Mouse (Mus musculus) MEL-GATA-1-ER (cell line): Measurements from ENCODE around the gene Tfap2c.

Source experiments
- DNase-seq: peaks from one replicate; pipeline ENCODE4 v3.0.0-alpha.2; 2012; ENCODE audit warnings: low read depth; ENCODE audit errors: extremely low read depth

Gene Tfap2c

GRCm38 (mm10) chr2:172551081-172551720, 1.8 kb downstream of the Tfap2c start:
- DNase-seq = no peak

- no peak for DNase-seq
These were observed 2.5 kb downstream of the Tfap2c start for GRCm38 (mm10) chr2:172551872-172552271.

GRCm38 (mm10) chr2:172552666-172553065, 3.3 kb downstream of the Tfap2c start:
- DNase-seq = no peak

DNA sequence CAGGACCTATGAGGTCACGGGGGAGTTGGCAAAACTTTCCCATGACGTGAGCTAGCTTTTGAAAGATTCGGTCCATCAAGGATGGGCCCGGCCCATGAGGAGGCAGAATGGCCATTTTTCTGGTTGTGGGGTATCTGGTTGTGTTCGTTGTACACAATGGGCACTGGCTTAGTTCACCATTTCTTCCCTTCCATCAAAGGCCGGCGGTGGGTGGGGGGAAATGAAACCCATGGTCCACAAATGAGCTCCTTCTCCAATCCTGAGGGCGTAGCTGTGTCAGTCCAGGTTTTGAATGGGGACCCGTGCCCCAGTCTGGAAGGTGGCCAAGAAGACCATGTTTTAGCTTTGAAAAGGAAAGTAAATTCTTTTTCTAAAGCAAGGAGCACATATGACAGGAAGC, 4.8 kb downstream of the Tfap2c start:
- no peak for DNase-seq

DNA sequence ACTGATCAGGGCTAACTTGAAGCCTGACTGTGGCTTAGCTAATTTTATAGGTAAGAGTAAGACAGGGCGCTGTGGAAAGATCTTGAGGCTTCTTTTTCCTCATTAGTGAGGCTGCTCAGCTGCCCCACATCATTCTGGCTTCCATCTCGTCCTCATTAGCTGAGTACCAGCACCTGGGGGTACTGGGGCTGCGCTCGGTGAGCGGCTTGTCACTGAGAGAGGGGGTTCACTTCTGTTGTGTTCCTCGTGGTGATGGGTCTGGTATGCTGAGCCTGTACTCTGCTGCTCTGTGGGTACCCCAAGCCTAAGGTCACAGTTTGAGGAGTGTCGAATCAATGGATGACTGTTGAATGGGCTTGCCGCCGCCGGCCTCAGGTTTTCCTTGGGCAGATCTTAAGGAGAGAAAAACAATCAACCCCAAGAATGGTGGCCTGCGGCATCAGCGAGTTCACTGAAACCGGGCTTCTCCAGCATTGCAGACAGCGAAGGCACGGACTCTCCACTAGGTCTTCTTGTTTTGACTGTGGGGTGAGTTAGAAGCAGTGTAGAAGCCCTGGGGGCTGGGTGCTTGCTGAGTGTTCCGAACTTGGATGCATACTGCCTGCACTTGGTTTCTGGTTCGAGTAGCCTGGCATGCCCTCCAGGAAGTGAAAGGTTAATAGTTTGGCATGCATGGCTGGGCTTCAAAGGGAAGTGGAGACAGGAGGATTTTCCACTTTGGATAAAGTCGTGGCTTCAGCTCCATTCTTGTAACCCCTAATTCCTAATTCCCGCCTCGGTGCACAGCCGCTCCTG, 9.5 kb downstream of the Tfap2c start:
- no peak for DNase-seq

DNA sequence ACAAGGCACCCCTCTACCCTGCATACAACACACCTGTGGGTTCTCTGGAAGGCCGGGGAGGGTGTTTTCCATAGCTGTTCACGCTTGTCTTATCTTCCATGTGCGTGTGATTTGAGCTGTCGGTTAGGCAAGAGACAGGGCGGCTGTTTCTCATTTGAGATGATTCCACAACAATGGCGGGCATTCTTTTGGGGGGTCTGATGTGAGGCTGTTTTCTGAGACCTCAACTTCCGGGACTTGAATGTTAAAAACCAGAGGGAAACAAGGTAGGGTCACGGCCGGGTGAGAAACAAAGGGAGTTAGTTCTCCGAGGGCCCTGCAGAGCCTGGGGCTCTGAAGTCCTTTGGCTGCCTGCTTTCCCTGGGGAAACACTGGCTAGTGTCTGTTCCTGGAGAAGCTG, 11.6 kb downstream of the Tfap2c start:
- no peak for DNase-seq

GRCm38 (mm10) chr2:172567835-172568234, 18.4 kb downstream of the Tfap2c start:
- no peak for DNase-seq

DNA sequence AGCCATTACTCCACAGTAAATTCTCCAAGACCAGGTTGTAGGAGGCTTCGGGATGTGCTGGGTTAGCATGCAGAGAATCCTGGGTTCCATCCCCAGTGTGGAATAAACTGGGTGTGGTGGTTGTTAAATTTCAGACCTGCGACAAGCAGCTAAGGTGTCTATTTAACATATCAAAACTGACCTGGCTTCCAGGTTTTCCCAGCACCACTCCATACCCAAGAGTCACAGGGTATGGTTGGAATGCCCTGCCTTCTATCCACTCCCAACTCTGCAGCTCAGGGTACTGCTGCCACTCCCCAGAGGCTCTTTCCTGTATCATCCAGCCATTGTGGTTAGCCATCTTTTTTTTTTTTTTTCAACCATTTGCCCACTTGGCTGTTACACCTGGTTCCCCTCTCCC, 19.1 kb downstream of the Tfap2c start:
- no peak for DNase-seq

DNA sequence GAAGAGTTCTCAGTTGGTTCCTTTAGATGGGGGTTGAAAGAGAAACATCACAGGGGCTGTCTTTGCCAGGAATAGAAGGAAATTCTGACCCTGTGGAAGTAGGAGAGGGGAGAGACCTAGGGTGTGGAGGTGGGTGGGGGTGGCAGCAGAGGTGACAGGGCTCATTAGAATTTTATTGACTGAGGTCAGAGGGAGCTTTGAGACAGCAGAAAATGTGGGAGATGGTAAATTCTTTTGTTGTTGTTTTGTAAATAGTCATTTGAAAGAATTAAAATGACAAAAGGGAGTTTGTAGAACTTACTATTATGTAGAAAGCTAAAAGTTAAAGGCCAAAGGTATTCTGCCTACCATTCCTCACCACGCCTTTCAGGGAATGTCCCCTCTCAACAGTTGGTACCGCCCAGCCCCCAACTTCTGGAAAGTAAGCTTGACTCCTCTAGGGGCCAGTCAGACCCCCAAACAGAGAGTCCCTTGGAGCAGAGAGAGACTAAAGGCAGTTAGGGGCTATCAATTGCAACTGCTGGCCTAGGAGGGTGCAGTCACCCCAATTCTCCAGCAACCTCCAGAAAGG, 27.9 kb downstream of the Tfap2c start:
- no peak for DNase-seq

- DNase-seq = no peak
These were observed 29.8 kb downstream of the Tfap2c start for GRCm38 (mm10) chr2:172579221-172579620.

GRCm38 (mm10) chr2:172580536-172581265, 31.3 kb downstream of the Tfap2c start:
- no peak for DNase-seq

DNA sequence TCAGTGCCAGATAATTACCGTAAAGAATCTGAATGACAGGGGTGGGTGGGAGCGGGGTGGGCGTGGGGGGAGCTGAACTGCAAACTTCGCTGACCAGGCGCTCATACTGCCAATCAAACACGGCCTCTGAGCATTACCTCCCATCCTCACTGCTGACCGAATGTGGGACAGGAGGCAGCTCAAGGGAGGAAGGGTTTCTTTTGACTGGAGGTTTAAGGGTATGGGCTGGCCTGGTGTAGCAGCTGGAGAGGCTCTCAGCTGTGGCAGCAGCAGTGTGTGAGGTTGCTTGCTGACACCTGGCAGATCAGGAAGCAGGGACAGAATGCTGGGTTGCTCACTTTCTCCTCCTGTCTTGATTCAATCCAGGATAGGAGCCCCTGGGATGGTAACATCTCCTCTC, 33.9 kb downstream of the Tfap2c start:
- DNase-seq = no peak

- no peak for DNase-seq
These were observed 35.9 kb downstream of the Tfap2c start for GRCm38 (mm10) chr2:172585329-172585728.

DNA sequence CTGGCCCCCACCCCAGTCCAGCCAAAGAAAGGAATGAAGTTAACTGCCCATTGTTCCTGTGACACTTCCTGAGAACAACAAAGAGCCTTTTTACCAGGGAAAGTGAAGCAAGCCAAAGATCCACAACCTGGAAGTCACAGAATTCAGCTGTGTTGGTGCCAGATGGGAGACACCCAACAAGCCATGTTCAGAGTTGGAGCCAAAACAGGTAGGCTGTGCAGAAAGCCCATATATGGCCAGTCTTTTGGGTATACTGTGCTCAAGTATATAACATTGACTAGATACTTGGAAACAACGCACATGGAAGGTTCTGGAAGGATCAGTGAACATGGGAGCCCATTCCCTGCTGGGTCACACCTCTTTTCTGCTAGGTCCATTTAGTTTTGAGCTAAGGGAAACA, 39.7 kb downstream of the Tfap2c start:
- DNase-seq = no peak

GRCm38 (mm10) chr2:172590839-172591238, 41.4 kb downstream of the Tfap2c start:
- no peak for DNase-seq

- DNase-seq = no peak
These were observed 44.9 kb downstream of the Tfap2c start for GRCm38 (mm10) chr2:172594326-172594725.

DNA sequence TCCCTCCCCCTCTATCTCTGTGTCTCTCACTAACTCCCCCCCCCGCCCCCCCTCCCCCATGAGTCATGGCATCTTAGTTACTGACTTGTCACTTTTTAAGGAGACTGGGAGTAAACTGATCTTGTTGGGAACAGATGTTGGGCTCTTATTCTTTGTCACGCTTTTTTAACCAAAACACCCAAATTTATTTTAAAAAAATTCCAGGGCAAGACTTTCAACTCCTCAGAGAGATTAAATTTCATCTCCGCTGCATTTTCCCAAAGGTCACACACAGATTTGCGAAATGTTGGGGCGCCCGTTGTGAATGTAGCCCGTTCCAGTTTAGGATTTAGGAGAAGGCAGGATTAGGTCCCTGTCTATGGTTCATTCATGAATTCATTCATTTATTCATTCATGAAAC, 47.7 kb downstream of the Tfap2c start:
- DNase-seq = no peak

DNA sequence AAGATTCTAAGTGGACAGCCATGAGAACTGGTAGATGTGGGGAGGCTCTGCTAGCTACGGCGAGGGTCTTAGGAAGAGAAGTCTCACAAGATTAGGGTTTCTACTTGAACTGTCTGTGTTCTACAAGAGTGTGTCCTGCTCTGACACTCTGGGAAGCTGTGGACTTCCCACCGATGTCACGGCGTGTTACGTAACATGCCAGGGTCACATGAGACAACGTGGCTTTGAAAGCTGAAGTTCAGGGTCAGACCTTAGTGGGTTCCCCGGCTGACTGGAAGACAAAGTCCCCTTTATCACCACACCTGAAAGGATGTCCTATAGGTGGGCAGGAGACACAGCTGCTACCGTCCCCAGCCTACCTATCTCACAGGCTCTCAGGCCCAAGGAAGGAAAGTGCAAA, 48.5 kb downstream of the Tfap2c start:
- no peak for DNase-seq

DNA sequence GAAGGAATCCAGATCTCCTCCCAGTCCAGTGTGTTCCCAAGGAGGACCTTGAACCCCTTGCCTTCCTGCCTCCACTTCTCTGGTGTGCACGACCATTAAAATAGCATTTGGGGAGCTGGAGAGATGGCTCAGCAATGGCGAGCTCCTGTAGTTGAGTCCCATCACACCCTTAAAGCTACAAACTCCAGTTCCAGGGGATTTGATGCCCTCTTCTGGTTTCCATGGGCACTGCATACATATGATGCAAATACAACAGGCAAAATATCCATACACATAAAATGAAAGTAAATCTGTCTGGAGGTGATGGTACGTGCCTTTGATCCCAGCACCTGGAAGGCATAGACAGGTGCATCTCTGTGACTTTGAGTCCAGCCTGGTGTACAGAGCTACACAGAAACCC, 55.2 kb downstream of the Tfap2c start:
- DNase-seq = no peak

DNA sequence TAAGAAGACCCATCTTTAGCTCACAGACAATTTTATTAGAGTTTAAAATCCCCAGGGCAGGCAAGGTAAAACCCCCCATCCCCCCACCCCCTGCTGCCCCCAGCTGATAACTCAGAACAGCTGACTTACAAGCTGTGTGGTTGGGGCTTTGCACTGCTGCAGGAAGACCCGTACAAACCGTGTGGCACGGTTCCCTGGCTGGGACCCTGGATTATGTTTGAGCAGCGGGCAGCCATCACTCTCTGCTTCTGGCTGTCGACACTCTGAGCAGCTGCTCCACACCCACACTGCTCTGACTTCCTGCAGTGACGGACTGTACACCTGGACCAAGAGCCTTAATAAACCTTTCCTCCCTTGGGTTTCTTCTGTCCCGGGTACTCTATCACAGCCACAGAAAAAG, 56.2 kb downstream of the Tfap2c start:
- no peak for DNase-seq

- no peak for DNase-seq
These were observed 58.3 kb downstream of the Tfap2c start for GRCm38 (mm10) chr2:172607710-172608109.
